Mouse (Mus musculus): Measurements from ENCODE around the gene Hadhb. TPM values are rescaled to one million over a fixed set of nuclear protein-coding genes. Genes with fewer than 3 reads are reported as not detected.

The Hadhb gene
- total and polyA plus RNA-seq, 3 experiments: 69.5 to 118 (median 78.3) TPM

- Histone ChIP-seq H3K79me2 (replicated peaks; ENCODE audit: control insufficient read depth, extremely low read depth, insufficient read depth, poor library complexity, severe bottlenecking) (no peaks in the 10 kb centered on the region), H3K9me3 (replicated peaks; ENCODE audit: low read length) (no peaks in the 10 kb centered on the region), H3K4me3 (replicated peaks in 1 of 3; ENCODE audit: low read depth in 2 of 3, low read length in 2 of 3, poor library complexity in 1 of 3) (no peak overlapping the region), H3K27ac (ENCODE audit: insufficient read depth, low read depth) (no peak overlapping the region), H3K4me2 (ENCODE audit: insufficient read depth, low read depth, poor library complexity, severe bottlenecking) (no peak overlapping the region), H3K4me1 (ENCODE audit: control insufficient read depth in 1 of 2, insufficient read depth in 2 of 2) (peaks cover 18 to 40% of the 10 kb centered on the region in 2 experiments), H3K9ac (ENCODE audit: insufficient read depth, low read depth) (no peak overlapping the region), H3K27me3 (replicated peaks) (no peaks in the 10 kb centered on the region), H3K36me3 (replicated peaks in 1 of 2; ENCODE audit: control insufficient read depth in 1 of 2, insufficient read depth in 1 of 2, low read length in 1 of 2) (peaks cover 0 to under 1% of the 10 kb centered on the region in 2 experiments)
- dilution Hi-C loops (cut with MboI; ENCODE audit: extremely low pct_ligation_motif_present, extremely low pct_unique_long_range_greater_than_20kb, low sequenced_read_pairs): no loop called here
- DNase-seq (ENCODE audit: extremely low read depth): no peak
- no peak for TF ChIP-seq CHD2 (IDR thresholded peaks at IDR 0.05; ENCODE audit: low read length)
- TF ChIP-seq MYC (IDR thresholded peaks at IDR 0.05; ENCODE audit: low read depth, low read length): no peak
- TF ChIP-seq MXI1 (IDR thresholded peaks at IDR 0.05; ENCODE audit: low read depth, low read length): no peak
- no peak for TF ChIP-seq PAX5 (IDR thresholded peaks at IDR 0.05; ENCODE audit: low read length)
- no peak for TF ChIP-seq ETS1 (conservative IDR thresholded peaks at IDR 0.05; ENCODE audit: low read depth, low read length)
- TF ChIP-seq RAD21 (IDR thresholded peaks at IDR 0.05; ENCODE audit: low read depth, low read length): no peak
- no peak for TF ChIP-seq POLR2A (IDR thresholded peaks at IDR 0.05; ENCODE audit: low read depth, low read length)
- TF ChIP-seq NELFE (IDR thresholded peaks at IDR 0.05; ENCODE audit: low read depth, low read length): no peak
- in situ Hi-C loops (cut with MboI; ENCODE audit: low pct_ligation_motif_present, low pct_unique_long_range_greater_than_20kb, low sequenced_read_pairs): no loop called here
Measured at GRCm38 (mm10) chr5:30202221-30202620, 47.2 kb downstream of the Hadhb start.

- H3K4me3 ChIP-seq (replicated peaks in 1 of 3; ENCODE audit: low read depth in 2 of 3, low read length in 2 of 3, poor library complexity in 1 of 3): no peak overlapping the region
- H3K9ac ChIP-seq (ENCODE audit: insufficient read depth, low read depth): no peak overlapping the region
- dilution Hi-C loops (cut with MboI; ENCODE audit: extremely low pct_ligation_motif_present, extremely low pct_unique_long_range_greater_than_20kb, low sequenced_read_pairs): no loop called here
- in situ Hi-C loops (cut with MboI; ENCODE audit: low pct_ligation_motif_present, low pct_unique_long_range_greater_than_20kb, low sequenced_read_pairs): no loop called here
- no peak for DNase-seq (ENCODE audit: extremely low read depth)
- TF ChIP-seq ZMIZ1 (IDR thresholded peaks at IDR 0.05; ENCODE audit: low read depth, low read length) (no peak), IRF4 (IDR thresholded peaks at IDR 0.05; ENCODE audit: low read depth, low read length) (no peak), CHD2 (IDR thresholded peaks at IDR 0.05; ENCODE audit: low read length) (no peak)
- H3K27me3 ChIP-seq (replicated peaks): no peaks in the 10 kb centered on the region
- H3K4me1 ChIP-seq (ENCODE audit: control insufficient read depth in 1 of 2, insufficient read depth in 2 of 2): peaks cover 13 to 31% of the 10 kb centered on the region in 2 experiments
- no peaks in the 10 kb centered on the region for H3K36me3 ChIP-seq (replicated peaks in 1 of 2; ENCODE audit: control insufficient read depth in 1 of 2, insufficient read depth in 1 of 2, low read length in 1 of 2)
- no peaks in the 10 kb centered on the region for H3K79me2 ChIP-seq (replicated peaks; ENCODE audit: control insufficient read depth, extremely low read depth, insufficient read depth, poor library complexity, severe bottlenecking)
- H3K9me3 ChIP-seq (replicated peaks; ENCODE audit: low read length): no peaks in the 10 kb centered on the region
- no peak overlapping the region for H3K4me2 ChIP-seq (ENCODE audit: insufficient read depth, low read depth, poor library complexity, severe bottlenecking)
- no peak overlapping the region for H3K27ac ChIP-seq (ENCODE audit: insufficient read depth, low read depth)
Measured at GRCm38 (mm10) chr5:30203216-30203885, 48.3 kb downstream of the Hadhb start.

- H3K4me3 ChIP-seq (replicated peaks in 1 of 3; ENCODE audit: low read depth in 2 of 3, low read length in 2 of 3, poor library complexity in 1 of 3): no peak overlapping the region
- H3K27ac ChIP-seq (ENCODE audit: insufficient read depth, low read depth): no peak overlapping the region
- H3K4me1 ChIP-seq (ENCODE audit: control insufficient read depth in 1 of 2, insufficient read depth in 2 of 2): peaks cover 6 to 20% of the 10 kb centered on the region in 2 experiments
- dilution Hi-C loops (cut with MboI; ENCODE audit: extremely low pct_ligation_motif_present, extremely low pct_unique_long_range_greater_than_20kb, low sequenced_read_pairs) (no loop called here), in situ Hi-C loops (cut with MboI; ENCODE audit: low pct_ligation_motif_present, low pct_unique_long_range_greater_than_20kb, low sequenced_read_pairs) (no loop called here)
- no peak overlapping the region for H3K9ac ChIP-seq (ENCODE audit: insufficient read depth, low read depth)
- DNase-seq (ENCODE audit: extremely low read depth): no peak
- H3K79me2 ChIP-seq (replicated peaks; ENCODE audit: control insufficient read depth, extremely low read depth, insufficient read depth, poor library complexity, severe bottlenecking): no peaks in the 10 kb centered on the region
- TF ChIP-seq EP300 (IDR thresholded peaks at IDR 0.05; ENCODE audit: low read length): no peak
- TF ChIP-seq USF1 (IDR thresholded peaks at IDR 0.05; ENCODE audit: low read depth, low read length): no peak
- no peak for TF ChIP-seq ETS1 (conservative IDR thresholded peaks at IDR 0.05; ENCODE audit: low read depth, low read length)
- no peak for TF ChIP-seq NRF1 (IDR thresholded peaks at IDR 0.05; ENCODE audit: low read depth, low read length)
- no peak for TF ChIP-seq NELFE (IDR thresholded peaks at IDR 0.05; ENCODE audit: low read depth, low read length)
- TF ChIP-seq RAD21 (IDR thresholded peaks at IDR 0.05; ENCODE audit: low read depth, low read length): no peak
- no peak for TF ChIP-seq TCF12 (IDR thresholded peaks at IDR 0.05; ENCODE audit: low read depth, low read length)
- TF ChIP-seq ZC3H11A (IDR thresholded peaks at IDR 0.05; ENCODE audit: low read depth, low read length): no peak
- TF ChIP-seq USF2 (conservative IDR thresholded peaks at IDR 0.05; ENCODE audit: low read depth, low read length): no peak
- TF ChIP-seq ELF1 (IDR thresholded peaks at IDR 0.05; ENCODE audit: low read depth, low read length): no peak
- H3K9me3 ChIP-seq (replicated peaks; ENCODE audit: low read length): no peaks in the 10 kb centered on the region
- H3K36me3 ChIP-seq (replicated peaks in 1 of 2; ENCODE audit: control insufficient read depth in 1 of 2, insufficient read depth in 1 of 2, low read length in 1 of 2): no peaks in the 10 kb centered on the region
- no peak overlapping the region for H3K4me2 ChIP-seq (ENCODE audit: insufficient read depth, low read depth, poor library complexity, severe bottlenecking)
- H3K27me3 ChIP-seq (replicated peaks): no peaks in the 10 kb centered on the region
Measured at GRCm38 (mm10) chr5:30204441-30204840, 49.4 kb downstream of the Hadhb start.
